Mouse (Mus musculus) ES-Bruce4 (cell line): ENCODE data around the gene Gm128.

ENCODE experiments used
- CTCF ChIP-seq: IDR thresholded peaks from one replicate; pipeline ENCODE4 v1.8.1; 2011; ENCODE audit warnings: low read depth, low read length
- EP300 ChIP-seq: IDR thresholded peaks from 2 replicates; pipeline ENCODE4 v1.6.1; 2011; ENCODE audit warnings: low read depth, low read length; ENCODE audit not compliant: insufficient read depth
- POLR2A ChIP-seq: IDR thresholded peaks from one replicate; pipeline ENCODE4 v1.8.1; 2011; ENCODE audit warnings: low read length; ENCODE audit not compliant: insufficient read depth

DNA sequence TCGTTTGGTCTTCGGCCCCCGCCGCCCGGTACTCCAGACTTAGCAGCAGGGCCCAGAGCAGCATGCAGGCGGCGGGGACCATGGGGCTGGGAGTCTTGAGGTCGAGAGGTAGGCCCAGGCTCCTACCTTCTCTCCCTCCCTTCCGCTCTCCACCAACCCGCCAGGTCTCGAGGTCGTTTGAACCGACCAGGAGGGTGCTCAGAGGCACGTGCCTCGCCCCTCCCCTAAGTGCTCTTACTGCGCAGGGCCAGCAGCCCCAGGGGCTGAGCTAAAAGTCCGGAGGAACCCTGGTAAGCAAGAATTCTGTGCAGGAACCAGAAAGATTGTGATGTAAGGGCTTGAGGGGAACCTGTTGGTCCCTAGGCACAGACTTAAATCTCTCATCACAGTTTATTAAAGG lies 498 bp downstream of the Gm128 start:
- TF ChIP-seq EP300 (no peak), POLR2A (no peak), CTCF (no peak)
